Mouse (Mus musculus) megakaryocyte, embryonic 14.5 days (primary cell): Measurements from ENCODE around the gene Fcna. TPM values are rescaled to one million over a fixed set of nuclear protein-coding genes. Genes with fewer than 3 reads are reported as not detected.
A peak's percentile ranks its signal among the peaks of the same experiment; 100 is the strongest.

Source experiments
- H3K27me3 ChIP-seq: replicated peaks from 2 replicates; pipeline ENCODE3; 2012; ENCODE audit warnings: inconsistent platforms
- H3K36me3 ChIP-seq: replicated peaks from 2 replicates; pipeline ENCODE3; 2012; ENCODE audit warnings: low read length, inconsistent platforms, mixed read lengths
- H3K4me1 ChIP-seq: 2 replicates; pipeline ENCODE4 v1.6.1; 2012; ENCODE audit warnings: inconsistent platforms
- H3K4me3 ChIP-seq: replicated peaks from 2 replicates; pipeline ENCODE3; 2012; ENCODE audit warnings: moderate library complexity, mild to moderate bottlenecking, inconsistent platforms
- H3K9me3 ChIP-seq: 2 replicates; pipeline ENCODE4 v1.6.1; 2012; ENCODE audit warnings: inconsistent platforms
- FLI1 ChIP-seq: IDR thresholded peaks from 2 replicates; pipeline ENCODE4 v1.6.1; 2012; ENCODE audit warnings: low read length, inconsistent platforms, mixed read lengths
- GATA1 ChIP-seq: IDR thresholded peaks from 3 replicates; pipeline ENCODE4 v1.6.1; 2012; ENCODE audit warnings: mixed read lengths, low read length, inconsistent platforms, borderline replicate concordance
- polyA plus RNA-seq: library from polyadenylated mRNA; stranded (reverse); fragments of >175 nt; gene quantifications from 2 replicates; pipeline ENCODE4 v1.2.3, GENCODE M21; 2012; ENCODE audit warnings: low replicate concordance; ENCODE audit not compliant: insufficient read depth

Fcna gene
- polyA plus RNA-seq, 1 experiment, result 0.49 TPM

- Histone ChIP-seq H3K36me3 (peaks cover 79% of the 10 kb centered on the region), H3K27me3 (peaks cover 7% of the 10 kb centered on the region), H3K4me1 (peaks cover 29% of the 10 kb centered on the region), H3K4me3 (no peak overlapping the region), H3K9me3 (no peaks in the 10 kb centered on the region)
- TF ChIP-seq FLI1 (no peak), GATA1 (no peak)
Measured at GRCm38 (mm10) chr2:25585601-25586000, 42.2 kb downstream of the Fcna start.

DNA sequence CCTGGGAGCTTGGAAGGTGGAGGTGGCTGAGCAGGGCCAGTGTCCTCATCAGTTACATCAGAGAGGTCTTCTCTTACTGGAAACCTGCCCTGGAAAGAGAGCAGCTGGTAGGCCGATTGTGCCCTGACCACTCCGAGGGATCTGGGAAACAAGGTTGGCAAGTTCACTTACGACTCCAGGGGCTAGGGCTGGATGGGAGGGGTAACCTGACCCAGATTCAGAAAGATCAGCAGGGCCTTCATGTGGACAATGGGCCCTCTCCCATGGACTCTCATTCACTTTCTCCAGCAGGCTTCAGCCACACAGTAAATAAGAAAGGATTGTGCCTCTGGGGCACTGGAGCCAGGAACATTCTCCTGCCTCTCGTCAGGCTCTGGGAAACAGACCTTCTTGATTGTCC, 43.0 kb downstream of the Fcna start:
- peaks cover 72% of the 10 kb centered on the region for H3K36me3 ChIP-seq
- H3K4me1 ChIP-seq, result peaks cover 37% of the 10 kb centered on the region
- peaks cover 15% of the 10 kb centered on the region for H3K27me3 ChIP-seq
- H3K9me3 ChIP-seq, result 0 out of 2 replicates have a peak, but pooled peaks cover under 1% of the 10 kb centered on the region
- no peak overlapping the region for H3K4me3 ChIP-seq
- TF ChIP-seq GATA1, result no peak

GRCm38 (mm10) chr2:25584152-25584551, 43.7 kb downstream of the Fcna start:
- H3K9me3 ChIP-seq, result peaks cover 8% of the 10 kb centered on the region
- peaks cover 65% of the 10 kb centered on the region for H3K36me3 ChIP-seq
- H3K4me3 ChIP-seq, result no peak overlapping the region
- TF ChIP-seq GATA1, result no peak
- peaks cover 44% of the 10 kb centered on the region for H3K4me1 ChIP-seq
- peaks cover 22% of the 10 kb centered on the region for H3K27me3 ChIP-seq

DNA sequence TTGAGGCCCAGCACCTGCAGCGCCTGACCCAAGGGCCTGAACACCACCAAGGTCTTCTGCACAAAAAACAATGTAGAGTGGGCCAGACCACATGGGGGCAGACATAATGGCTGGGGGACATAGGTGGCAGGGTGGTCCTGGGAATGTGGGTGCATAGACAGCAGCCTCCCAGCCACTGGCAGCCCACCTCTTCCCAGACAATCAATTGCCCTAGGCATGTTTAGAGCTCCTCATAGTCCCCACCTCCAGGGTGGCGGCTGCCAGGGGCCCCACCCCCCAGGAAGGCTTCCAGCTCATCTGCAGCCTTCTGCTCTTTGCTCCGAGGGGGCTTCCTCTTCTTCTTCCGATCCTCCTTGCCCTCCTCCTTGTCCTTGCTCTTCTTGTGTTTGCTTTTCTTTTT, 44.3 kb downstream of the Fcna start:
- H3K4me1 ChIP-seq, result peaks cover 47% of the 10 kb centered on the region
- peaks cover 61% of the 10 kb centered on the region for H3K36me3 ChIP-seq
- TF ChIP-seq FLI1 (no peak), GATA1 (no peak)
- H3K9me3 ChIP-seq, result peaks cover 14% of the 10 kb centered on the region
- no peak overlapping the region for H3K4me3 ChIP-seq
- H3K27me3 ChIP-seq, result peaks cover 28% of the 10 kb centered on the region

- Histone ChIP-seq H3K4me3 (no peak overlapping the region), H3K9me3 (peaks cover 18% of the 10 kb centered on the region), H3K27me3 (peaks cover 32% of the 10 kb centered on the region), H3K36me3 (peaks cover 56% of the 10 kb centered on the region), H3K4me1 (peaks cover 47% of the 10 kb centered on the region)
- no peak for TF ChIP-seq FLI1
- no peak for TF ChIP-seq GATA1
Measured at GRCm38 (mm10) chr2:25583120-25583481, 44.7 kb downstream of the Fcna start.

DNA sequence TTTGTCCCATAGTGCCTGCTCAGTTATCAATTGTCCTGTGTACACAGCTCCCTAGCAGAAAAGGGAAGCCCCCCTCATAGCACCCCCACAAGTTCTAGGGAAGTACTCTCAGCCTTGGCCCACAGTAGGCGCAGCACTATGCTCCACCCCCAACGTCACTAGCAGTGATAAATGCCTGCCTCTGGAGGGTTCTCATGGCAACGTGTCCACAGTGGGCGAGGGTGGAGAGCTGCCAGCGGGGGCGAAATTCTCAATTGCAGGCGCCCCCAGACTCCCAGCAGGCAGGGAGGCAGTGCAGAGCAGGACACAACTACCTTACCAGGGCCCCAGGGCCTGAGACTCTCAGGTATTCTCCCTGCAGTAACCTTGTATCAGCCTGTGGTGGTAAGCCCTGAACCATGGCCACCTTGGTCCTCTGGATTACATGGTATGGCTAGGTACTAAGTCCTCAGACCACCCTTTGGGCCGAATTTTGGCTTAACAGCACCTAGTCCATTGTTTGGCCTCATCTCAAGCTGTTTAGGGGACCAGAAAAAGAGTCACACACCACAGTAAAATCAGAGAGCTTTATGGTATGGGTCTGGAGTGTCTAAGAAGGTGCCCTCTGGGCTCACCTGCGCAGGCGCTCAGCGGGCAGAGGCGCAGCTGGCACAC, 45.2 kb downstream of the Fcna start:
- peaks cover 23% of the 10 kb centered on the region for H3K9me3 ChIP-seq
- H3K36me3 ChIP-seq, result peaks cover 51% of the 10 kb centered on the region
- H3K4me1 ChIP-seq, result peaks cover 52% of the 10 kb centered on the region

GRCm38 (mm10) chr2:25581901-25582301, 45.9 kb downstream of the Fcna start:
- Histone ChIP-seq H3K4me1 (peaks cover 59% of the 10 kb centered on the region), H3K9me3 (peaks cover 30% of the 10 kb centered on the region), H3K27me3 (peaks cover 44% of the 10 kb centered on the region), H3K4me3 (peak overlapping the region; percentile 90), H3K36me3 (peaks cover 44% of the 10 kb centered on the region)
- TF ChIP-seq FLI1, result no peak
- no peak for TF ChIP-seq GATA1

More for the DNA sequence above, 45.2 kb downstream of the Fcna start:
- TF ChIP-seq FLI1 (no peak), GATA1 (no peak)
- no peak overlapping the region for H3K4me3 ChIP-seq
- peaks cover 38% of the 10 kb centered on the region for H3K27me3 ChIP-seq

DNA sequence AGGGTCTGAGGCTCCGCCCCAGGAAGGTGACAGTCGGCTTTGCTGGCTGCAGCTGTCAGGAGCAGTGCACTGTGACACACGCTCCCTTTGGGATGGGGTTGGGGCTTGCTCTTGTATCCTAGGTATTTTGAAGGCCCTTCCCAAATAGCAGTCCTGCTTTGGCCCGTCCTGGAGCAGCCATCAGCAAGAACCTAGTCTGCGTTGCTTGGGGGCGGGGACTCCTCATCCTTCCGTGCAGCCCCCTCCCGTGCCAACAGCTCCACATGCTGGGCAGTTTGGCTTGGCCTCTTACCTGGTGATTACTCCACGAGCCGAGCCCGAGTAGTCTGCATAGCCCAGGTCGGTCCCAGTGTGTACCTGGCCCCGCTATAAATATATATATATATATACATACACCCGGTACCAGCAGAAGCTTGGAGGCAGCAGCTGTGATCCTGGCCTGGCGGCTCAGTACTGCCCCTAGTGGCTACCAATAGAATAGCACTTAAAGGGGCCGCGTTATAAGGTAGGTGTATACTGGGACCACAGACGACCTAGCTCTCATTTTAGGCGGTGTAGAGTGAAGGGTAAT, 46.5 kb downstream of the Fcna start, which contains the start of gene Ajm1:
TSS of gene Ajm1 (minus strand) at position 464 of the 571 bp plus-strand sequence.
- H3K4me1 ChIP-seq, result peaks cover 59% of the 10 kb centered on the region
- peaks cover 39% of the 10 kb centered on the region for H3K36me3 ChIP-seq
- no peak for TF ChIP-seq GATA1
- no peak for TF ChIP-seq FLI1
- peak within 1 kb of the TSS; percentile 90 for H3K4me3 ChIP-seq
- H3K9me3 ChIP-seq, result peaks cover 36% of the 10 kb centered on the region
- peaks cover 50% of the 10 kb centered on the region for H3K27me3 ChIP-seq

- peaks cover 33% of the 10 kb centered on the region for H3K36me3 ChIP-seq
- H3K4me1 ChIP-seq, result peaks cover 61% of the 10 kb centered on the region
- peaks cover 39% of the 10 kb centered on the region for H3K9me3 ChIP-seq
- no peak for TF ChIP-seq FLI1
- no peak for TF ChIP-seq GATA1
- H3K27me3 ChIP-seq, result peaks cover 57% of the 10 kb centered on the region
- H3K4me3 ChIP-seq, result peak overlapping the region; percentile 8
Measured at GRCm38 (mm10) chr2:25580621-25581101, 47.2 kb downstream of the Fcna start.

- Histone ChIP-seq H3K27me3 (peaks cover 61% of the 10 kb centered on the region), H3K9me3 (peaks cover 39% of the 10 kb centered on the region), H3K4me1 (peaks cover 68% of the 10 kb centered on the region), H3K36me3 (peaks cover 25% of the 10 kb centered on the region), H3K4me3 (peak overlapping the region; percentile 69)
- TF ChIP-seq GATA1, result no peak
- TF ChIP-seq FLI1, result no peak
Measured at GRCm38 (mm10) chr2:25579737-25580460, 47.9 kb downstream of the Fcna start.
